Mouse (Mus musculus): ENCODE results near the gene Rnf39. TPM values are rescaled to one million over a fixed set of nuclear protein-coding genes. Genes with fewer than 3 reads are reported as not detected.

Gene Rnf39
- total and polyA plus RNA-seq, 3 experiments = 0.18 TPM; not detected in 2

DNA sequence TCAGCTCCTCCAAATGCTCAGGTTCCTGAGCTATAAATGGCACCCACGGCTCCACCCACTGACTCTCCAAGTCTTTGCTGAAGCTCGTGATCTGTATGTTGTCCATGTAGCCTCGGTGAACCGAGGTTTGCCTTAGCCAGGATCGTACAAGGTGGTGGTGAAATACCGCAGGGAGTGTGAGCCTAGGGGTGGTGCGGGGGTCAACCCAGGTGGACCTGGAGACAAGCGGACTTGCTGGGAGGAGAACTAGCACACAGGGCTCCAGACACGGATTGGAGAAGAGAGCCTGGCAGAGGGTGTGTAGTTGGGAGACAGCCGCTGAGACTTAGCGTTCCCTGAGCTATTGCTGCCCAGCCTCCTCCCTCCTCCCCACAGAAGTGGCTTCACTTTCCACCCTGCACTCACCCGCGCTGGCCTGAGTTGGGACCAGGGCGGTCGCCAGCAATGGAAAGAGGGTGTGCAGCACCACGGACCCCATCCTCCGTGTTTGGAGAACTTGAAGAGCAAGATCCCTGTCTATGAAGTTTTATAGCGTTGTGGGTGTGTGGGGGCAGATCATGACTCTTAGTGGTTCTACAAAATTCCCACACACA, 38.6 kb downstream of the Rnf39 start, which contains the start of gene 2410137M14Rik:
Gene 2410137M14Rik, minus strand, starts transcription at position 17 of the 593 bp plus-strand sequence.
- Histone ChIP-seq H3K4me1 (ENCODE audit: control insufficient read depth in 1 of 2, insufficient read depth in 2 of 2, low read length in 2 of 2) (no peaks in the 10 kb centered on the region), H3K9ac (ENCODE audit: control insufficient read depth, low read depth, low read length, poor library complexity, severe bottlenecking) (no peak within 1 kb of the TSS), H3K79me2 (ENCODE audit: control insufficient read depth, insufficient read depth, low read length, poor library complexity) (no peaks in the 10 kb centered on the region), H3K27ac (ENCODE audit: control insufficient read depth, low read depth, low read length) (no peak within 1 kb of the TSS), H3K9me3 (replicated peaks; ENCODE audit: insufficient read depth, low read length) (no peaks in the 10 kb centered on the region), H3K4me3 (ENCODE audit: control insufficient read depth in 1 of 2, insufficient read depth in 1 of 2, low read depth in 2 of 2, low read length in 2 of 2) (no peak within 1 kb of the TSS), H3K36me3 (ENCODE audit: control insufficient read depth in 1 of 2, insufficient read depth in 2 of 2, low read length in 2 of 2) (no peaks in the 10 kb centered on the region), H3K27me3 (ENCODE audit: control insufficient read depth in 1 of 2, insufficient read depth in 2 of 2, low read length in 2 of 2) (peaks cover 7 to 9% of the 10 kb centered on the region in 2 experiments)
- DNase-seq (ENCODE audit: low read depth, low spot score) = no peak
- no peak for TF ChIP-seq JUND (IDR thresholded peaks at IDR 0.05; ENCODE audit: low read depth, low read length)
- no peak for TF ChIP-seq KAT2A (conservative IDR thresholded peaks at IDR 0.05; ENCODE audit: low read depth, low read length)
- TF ChIP-seq POLR2AphosphoS2 (IDR thresholded peaks at IDR 0.05; ENCODE audit: low read length) = no peak
- no peak for TF ChIP-seq ZKSCAN1 (IDR thresholded peaks at IDR 0.05; ENCODE audit: low read depth, low read length)
- no peak for TF ChIP-seq ZNF384 (IDR thresholded peaks at IDR 0.05; ENCODE audit: low read depth, low read length)
- no peak for TF ChIP-seq CHD2 (IDR thresholded peaks at IDR 0.05; ENCODE audit: low read length)
- no peak for TF ChIP-seq MAX (IDR thresholded peaks at IDR 0.05; ENCODE audit: low read length)
- no peak for TF ChIP-seq UBTF (IDR thresholded peaks at IDR 0.05; ENCODE audit: borderline replicate concordance, insufficient read depth, low read depth, low read length)
- no peak for TF ChIP-seq MYB (IDR thresholded peaks at IDR 0.05; ENCODE audit: low read depth, low read length)
- no peak for TF ChIP-seq BHLHE40 (IDR thresholded peaks at IDR 0.05; ENCODE audit: borderline replicate concordance, low read depth, low read length)
- TF ChIP-seq SIN3A (IDR thresholded peaks at IDR 0.05; ENCODE audit: low read length) = no peak
- no peak for TF ChIP-seq MEF2A (IDR thresholded peaks at IDR 0.05; ENCODE audit: extremely low read depth, insufficient replicate concordance, low read depth, low read length, poor library complexity, severe bottlenecking)
- no peak for TF ChIP-seq HCFC1 (IDR thresholded peaks at IDR 0.05; ENCODE audit: low read depth, low read length)
- no peak for TF ChIP-seq USF2 (IDR thresholded peaks at IDR 0.05; ENCODE audit: borderline replicate concordance in 1 of 2, insufficient read depth in 1 of 2, low read depth in 1 of 2, low read length in 2 of 2)

DNA sequence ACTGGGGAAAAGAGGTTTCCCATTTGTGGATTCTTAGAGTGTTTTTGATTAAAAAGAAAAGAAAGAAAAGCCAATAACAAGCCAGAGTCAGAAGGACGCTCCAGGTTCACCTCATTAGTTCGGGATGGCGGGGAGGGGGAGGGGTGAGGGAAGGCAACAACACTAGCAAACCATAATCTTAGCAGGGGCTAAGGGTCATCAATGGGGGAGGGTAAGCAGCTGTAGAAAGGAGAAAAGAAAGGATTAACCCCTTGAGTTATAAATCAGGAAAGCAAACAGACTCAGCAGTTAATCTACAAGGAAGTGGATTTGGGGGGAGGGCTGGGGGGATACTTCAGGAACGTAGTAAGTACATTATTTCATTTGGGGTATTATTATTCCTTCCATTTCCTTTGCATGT, 39.1 kb downstream of the Rnf39 start:
- Histone ChIP-seq H3K4me1 (ENCODE audit: control insufficient read depth in 1 of 2, insufficient read depth in 2 of 2, low read length in 2 of 2) (no peaks in the 10 kb centered on the region), H3K27me3 (ENCODE audit: control insufficient read depth in 1 of 2, insufficient read depth in 2 of 2, low read length in 2 of 2) (peaks cover 7 to 9% of the 10 kb centered on the region in 2 experiments), H3K27ac (ENCODE audit: control insufficient read depth, low read depth, low read length) (no peak overlapping the region), H3K36me3 (ENCODE audit: control insufficient read depth in 1 of 2, insufficient read depth in 2 of 2, low read length in 2 of 2) (no peaks in the 10 kb centered on the region), H3K4me3 (ENCODE audit: control insufficient read depth in 1 of 2, insufficient read depth in 1 of 2, low read depth in 2 of 2, low read length in 2 of 2) (no peak overlapping the region), H3K79me2 (ENCODE audit: control insufficient read depth, insufficient read depth, low read length, poor library complexity) (no peaks in the 10 kb centered on the region), H3K9me3 (replicated peaks; ENCODE audit: insufficient read depth, low read length) (no peaks in the 10 kb centered on the region), H3K9ac (ENCODE audit: control insufficient read depth, low read depth, low read length, poor library complexity, severe bottlenecking) (no peak overlapping the region)
- TF ChIP-seq MAZ (IDR thresholded peaks at IDR 0.05; ENCODE audit: low read depth, low read length) (no peak), RAD21 (IDR thresholded peaks at IDR 0.05; ENCODE audit: low read depth, low read length) (no peak), MAFK (IDR thresholded peaks at IDR 0.05; ENCODE audit: borderline replicate concordance, low read depth, low read length) (no peak), UBTF (IDR thresholded peaks at IDR 0.05; ENCODE audit: borderline replicate concordance, insufficient read depth, low read depth, low read length) (no peak), NRF1 (IDR thresholded peaks at IDR 0.05; ENCODE audit: insufficient read depth, low read depth, low read length, poor library complexity, severe bottlenecking) (no peak), ELF1 (IDR thresholded peaks at IDR 0.05; ENCODE audit: low read depth, low read length) (no peak), CHD1 (IDR thresholded peaks at IDR 0.05; ENCODE audit: low read depth, low read length) (no peak), GATA1 (IDR thresholded peaks at IDR 0.05; ENCODE audit: low read depth, low read length) (no peak)
- no peak for DNase-seq (ENCODE audit: low read depth, low spot score)

All from MEL (cell line).